In the genomic region with DNA sequence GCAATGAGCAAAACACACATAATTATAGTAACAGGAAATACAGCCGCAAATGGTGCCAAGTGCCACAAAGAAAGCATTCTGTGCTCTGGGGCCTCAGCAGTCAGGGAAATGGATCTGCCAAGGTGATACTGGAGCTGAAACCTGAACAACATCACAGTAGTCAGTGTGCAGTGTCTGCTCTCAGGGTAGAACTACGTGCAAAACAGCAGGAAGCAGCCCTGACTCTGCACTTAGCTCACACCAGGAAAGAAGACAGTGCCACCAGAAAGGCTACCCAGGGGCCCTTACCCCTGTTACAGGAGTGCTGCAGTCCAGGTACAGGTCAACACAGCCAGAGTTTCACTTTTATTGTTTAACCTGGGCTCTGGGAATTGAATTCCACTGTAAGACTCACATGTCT, we compare ENCODE assay signal across 14 mouse cellular contexts. TPM values are rescaled to one million over a fixed set of nuclear protein-coding genes. Genes with fewer than 3 reads are reported as not detected.
DNase-seq lines count a peak whose midpoint lies in the region; ATAC-seq lines count a peak whose summit lies in the region.
"Had no signal": no experiment of that assay in that cellular context is flagged by ENCODE, and none has a peak within 500 bp of the region (broad histone marks: within the 10 kb centered on the region; RNA-seq: fewer than 3 reads in every experiment).

No protein-coding gene starts in this region.

- H3K36me3 ChIP-seq in kidney, embryonic 14.5 days (ENCODE audit: control insufficient read depth, insufficient read depth, low read length), result no peaks in the 10 kb centered on the region
- H3K36me3 ChIP-seq: G1E; lung, embryonic 15.5 days had no signal

- H3K4me3 ChIP-seq in kidney, embryonic 14.5 days (ENCODE audit: low read length), result no peak overlapping the region
- H3K4me3 ChIP-seq: lung, embryonic 15.5 days had no signal

- H3K4me2 ChIP-seq in kidney, embryonic 14.5 days (replicated peaks; ENCODE audit: low read depth, low read length), result no peak overlapping the region
- H3K4me2 ChIP-seq: lung, embryonic 15.5 days had no signal

- H3K9me3 ChIP-seq in kidney, embryonic 14.5 days (ENCODE audit: control insufficient read depth, low read length), result no peaks in the 10 kb centered on the region
- H3K9me3 ChIP-seq: G1E; lung, embryonic 15.5 days had no signal

- H3K27ac ChIP-seq in kidney, embryonic 14.5 days (ENCODE audit: low read depth, low read length), result no peak overlapping the region
- H3K27ac ChIP-seq: lung, embryonic 15.5 days had no signal

- no peaks in the 10 kb centered on the region for H3K27me3 ChIP-seq in kidney, embryonic 14.5 days (ENCODE audit: control insufficient read depth, insufficient read depth, low read length)
- H3K27me3 ChIP-seq: lung, embryonic 15.5 days had no signal

- no peak overlapping the region for H3K9ac ChIP-seq in kidney, embryonic 14.5 days (ENCODE audit: low read depth, low read length)
- H3K9ac ChIP-seq: lung, embryonic 15.5 days had no signal

- ATAC-seq in kidney, embryonic 14.5 days (ENCODE audit: low FRiP score, low TSS enrichment), result no peak
- ATAC-seq: midbrain, embryonic 16.5 days had no signal

- 65% methylated on average over 2 of the region's 2 CpGs for WGBS in kidney, embryonic 14.5 days

- peaks cover 13% of the 10 kb centered on the region; the same call in 1 of the 2 replicates for H3K4me1 ChIP-seq in kidney, embryonic 14.5 days (ENCODE audit: control insufficient read depth, insufficient read depth, low read length)

- peak; percentile 33 for DNase-seq in kidney, adult 11 months
- peak; percentile 38 for DNase-seq in T-cell, adult 2 months (ENCODE audit: low spot score)
- peak; percentile 36 for DNase-seq in kidney, adult 9 months
- peak; percentile 18 to 26 for DNase-seq in thymus, postnatal 10 days (ENCODE audit: low spot score in 2 of 2)
- no peak for DNase-seq in urinary bladder, postnatal 4 days (ENCODE audit: low spot score in 2 of 2)
- DNase-seq in left cerebral cortex, postnatal 4 days, result no peak
- no peak for DNase-seq in frontal cortex, postnatal 36 days (ENCODE audit: low spot score in 2 of 2)
- DNase-seq: cerebellum, adult 11 months; gastrocnemius, postnatal 14 days; heart, postnatal 36 days had no signal

- intact Hi-C loops in left cerebral cortex, postnatal 4 days (cut with DNase I), result no loop called here

RNA-seq across cellular contexts. Expression of gene Tbl1xr1, which starts 54.0 kb away (rescaled TPM):
- polyA plus RNA-seq in kidney, embryonic 14.5 days (2014; fragmentation: Nextera tagmentation; extraction: Ambion mirVana), result 20.6 and 39.7 TPM in 2 replicates
- 100 to 1,000 TPM; 104 to 122 TPM for total RNA-seq in left cerebral cortex, postnatal 4 days (2021)

Comparison
In these comparisons a context has a peak if more than half of its experiments do, and no peak if none do; other contexts are left out.
1. DNase-seq: peak in kidney, adult 11 months (single experiment), T-cell, adult 2 months (single experiment), kidney, adult 9 months (single experiment) and thymus, postnatal 10 days (2 of 2); none in urinary bladder, postnatal 4 days (0 of 2), left cerebral cortex, postnatal 4 days (single experiment) and frontal cortex, postnatal 36 days (0 of 2).